Comparison of ENCODE assay signal across 12 mouse cellular contexts in the genomic region with DNA sequence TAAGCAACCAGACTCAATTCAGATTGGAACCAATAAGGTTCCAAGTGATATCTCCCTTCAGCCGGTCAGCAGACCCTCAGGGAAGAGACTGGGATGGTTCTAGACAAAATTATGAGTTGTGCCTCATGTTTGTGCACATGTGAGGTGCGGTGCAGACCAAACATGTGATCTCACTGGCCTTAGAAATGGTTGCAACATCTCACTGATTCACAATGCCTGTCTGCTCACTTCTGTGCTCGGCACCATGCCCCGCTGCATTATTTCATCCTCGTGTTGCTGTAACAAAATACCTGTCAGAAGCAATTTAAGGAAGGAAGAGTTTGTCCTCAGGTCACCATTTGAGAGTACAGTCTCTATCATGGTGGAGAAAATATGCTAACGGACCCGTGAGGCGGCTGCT.
DNase-seq lines count a peak whose midpoint lies in the region.
"Had no signal": no experiment of that assay in that cellular context is flagged by ENCODE, and none has a peak within 500 bp of the region (broad histone marks: within the 10 kb centered on the region; RNA-seq: fewer than 3 reads in every experiment).

No protein-coding gene starts in this region.

- intact Hi-C loops in left cerebral cortex, postnatal 25 days (cut with DNase I): no loop called here

- DNase-seq in adrenal gland, adult 8-10 months: peak; percentile 9
- DNase-seq in adrenal gland, postnatal 4 days (ENCODE audit: low spot score in 2 of 2): no peak
- peak; percentile 15 for DNase-seq in retina, postnatal 1 day
- no peak for DNase-seq in retina, embryonic 14.5 days (ENCODE audit: low spot score)
- peak; percentile 9 to 59 for DNase-seq in adrenal gland, postnatal 36 days
- no peak for DNase-seq in thymus, postnatal 25 days
- DNase-seq in left cerebral cortex, postnatal 25 days (ENCODE audit: low spot score in 2 of 2): no peak
- DNase-seq: B cell, adult 2 months; cerebellum, adult 18-20 months; cerebellum, adult 9-10 months; cerebellum, postnatal 14 days; gastrocnemius, postnatal 25 days had no signal

Comparison
In these comparisons a context has a peak if more than half of its experiments do, and no peak if none do; other contexts are left out.
1. DNase-seq: peak in adrenal gland, adult 8-10 months (single experiment), retina, postnatal 1 day (single experiment) and adrenal gland, postnatal 36 days (2 of 2); none in adrenal gland, postnatal 4 days (0 of 2), retina, embryonic 14.5 days (single experiment), thymus, postnatal 25 days (single experiment) and left cerebral cortex, postnatal 25 days (0 of 2).